Mouse (Mus musculus) liver, adult 2 months (tissue): ENCODE results near the gene Trim2. TPM values are rescaled to one million over a fixed set of nuclear protein-coding genes. Genes with fewer than 3 reads are reported as not detected.

Experiments
- DNase-seq: peaks from one replicate; pipeline ENCODE4 v3.0.0-alpha.2; 2011; ENCODE audit warnings: low read depth, low spot score; ENCODE audit errors: extremely low read depth
- H3K27ac ChIP-seq: fragments of 200-500 bp; replicated peaks from 2 replicates; pipeline ENCODE4 v1.5.1; 2012; ENCODE audit warnings: low read depth, mild to moderate bottlenecking, control low read depth, inconsistent platforms, low read length; ENCODE audit not compliant: insufficient read depth
- H3K27me3 ChIP-seq: fragments of 200-500 bp; 2 replicates; pipeline ENCODE4 v1.6.1; 2012; ENCODE audit warnings: mild to moderate bottlenecking, moderate library complexity, low read length, inconsistent platforms; ENCODE audit not compliant: control insufficient read depth, insufficient read depth
- H3K36me3 ChIP-seq: fragments of 200-500 bp; 2 replicates; pipeline ENCODE4 v1.6.1; 2012; ENCODE audit warnings: low read length, inconsistent platforms; ENCODE audit not compliant: control insufficient read depth, insufficient read depth
- H3K4me1 ChIP-seq: fragments of 200-500 bp; 2 replicates; pipeline ENCODE4 v1.6.1; 2011; ENCODE audit warnings: low read length; ENCODE audit not compliant: control insufficient read depth, insufficient read depth
- H3K4me3 ChIP-seq: fragments of 200-500 bp; 2 replicates; pipeline ENCODE4 v1.5.1; 2011; ENCODE audit warnings: low read depth, mild to moderate bottlenecking, control low read depth, low read length, moderate library complexity; ENCODE audit not compliant: insufficient read depth
- H3K79me2 ChIP-seq: fragments of 200-500 bp; 2 replicates; pipeline ENCODE4 v1.6.1; 2012; ENCODE audit warnings: inconsistent platforms, mild to moderate bottlenecking, low read length, moderate library complexity; ENCODE audit not compliant: control insufficient read depth, insufficient read depth
- H3K9ac ChIP-seq: fragments of 200-500 bp; 2 replicates; pipeline ENCODE4 v1.6.1; 2012; ENCODE audit warnings: low read depth, mild to moderate bottlenecking, control low read depth, inconsistent platforms, low read length
- CTCF ChIP-seq: fragments of 200-500 bp; IDR thresholded peaks from 2 replicates; pipeline ENCODE4 v1.5.1; 2011; ENCODE audit warnings: low read depth, low read length, control low read depth
- POLR2A ChIP-seq: fragments of 200-500 bp; IDR thresholded peaks from 2 replicates; pipeline ENCODE4 v1.6.1; 2011; ENCODE audit warnings: low read length, control low read depth; ENCODE audit not compliant: insufficient read depth; ENCODE audit errors: extremely low read depth
- WGBS: fragments of 180-500 bp; shearing (Covaris S2); methylation state at CpG from one replicate; pipeline ENCODE4 v1.1.7; 2018; 5-methylcytosine and 5-hydroxymethylcytosine counted together
- polyA plus RNA-seq: library from polyadenylated mRNA; depleted of rRNA; stranded (reverse); fragments of >200 nt; gene quantifications from 2 replicates; pipeline ENCODE4 v1.2.3, GENCODE M21; 2012
- total RNA-seq: library from RNA; depleted of rRNA; stranded (reverse); fragments of >200 nt; gene quantifications from 2 replicates; pipeline ENCODE4 v1.2.3, GENCODE M21; 2014

Gene Trim2
- total and polyA plus RNA-seq, 2 experiments, result 10.0 to 27.4 TPM

GRCm38 (mm10) chr3:84215743-84216360, 90.8 kb downstream of the Trim2 start:
- H3K4me1 ChIP-seq, result peaks cover 22% of the 10 kb centered on the region
- TF ChIP-seq CTCF (no peak), POLR2A (no peak)
- H3K27ac ChIP-seq, result peak overlapping the region; percentile 67
- no peaks in the 10 kb centered on the region for H3K27me3 ChIP-seq
- no peak overlapping the region for H3K4me3 ChIP-seq
- DNase-seq, result peak; percentile 60
- H3K79me2 ChIP-seq, result peaks cover 7% of the 10 kb centered on the region; the same call in 1 of the 2 replicates
- peak overlapping the region; percentile 51 for H3K9ac ChIP-seq
- H3K36me3 ChIP-seq, result no peaks in the 10 kb centered on the region
- WGBS, result 27% methylated on average over 15 of the region's 15 CpGs

GRCm38 (mm10) chr3:84215253-84215652, 91.4 kb downstream of the Trim2 start:
- 10% methylated on average over 9 of the region's 9 CpGs for WGBS
- Histone ChIP-seq H3K4me1 (peaks cover 22% of the 10 kb centered on the region), H3K4me3 (no peak overlapping the region), H3K27me3 (no peaks in the 10 kb centered on the region), H3K36me3 (no peaks in the 10 kb centered on the region), H3K79me2 (peaks cover 4% of the 10 kb centered on the region; the same call in 1 of the 2 replicates), H3K9ac (peak overlapping the region; percentile 9; the same call in 1 of the 2 replicates), H3K27ac (peak overlapping the region; percentile 84)
- TF ChIP-seq POLR2A, result no peak
- TF ChIP-seq CTCF, result no peak
- DNase-seq, result peak; percentile 73

GRCm38 (mm10) chr3:84214501-84214900, 92.2 kb downstream of the Trim2 start:
- WGBS, result 40% methylated on average over 6 of the region's 6 CpGs
- Histone ChIP-seq H3K27me3 (no peaks in the 10 kb centered on the region), H3K79me2 (peaks cover 4% of the 10 kb centered on the region; the same call in 1 of the 2 replicates), H3K4me1 (peaks cover 22% of the 10 kb centered on the region), H3K9ac (no peak overlapping the region), H3K4me3 (no peak overlapping the region), H3K27ac (peak overlapping the region; percentile 84), H3K36me3 (no peaks in the 10 kb centered on the region)
- peak; percentile 98 for DNase-seq
- no peak for TF ChIP-seq CTCF
- TF ChIP-seq POLR2A, result no peak

GRCm38 (mm10) chr3:84211340-84211875, 95.3 kb downstream of the Trim2 start:
- H3K4me3 ChIP-seq, result no peak overlapping the region
- no peak overlapping the region for H3K9ac ChIP-seq
- H3K36me3 ChIP-seq, result peaks cover 10% of the 10 kb centered on the region
- peaks cover 21% of the 10 kb centered on the region for H3K4me1 ChIP-seq
- WGBS, result 50% methylated on average over 7 of the region's 7 CpGs
- H3K27me3 ChIP-seq, result no peaks in the 10 kb centered on the region
- H3K27ac ChIP-seq, result no peak overlapping the region
- H3K79me2 ChIP-seq, result peaks cover 3% of the 10 kb centered on the region; the same call in 1 of the 2 replicates
- peak; percentile 61 for DNase-seq
- TF ChIP-seq POLR2A (no peak), CTCF (no peak)

- 87% methylated on average over 7 of the region's 7 CpGs for WGBS
- TF ChIP-seq POLR2A, result no peak
- TF ChIP-seq CTCF, result no peak
- no peak overlapping the region for H3K4me3 ChIP-seq
- peaks cover 3% of the 10 kb centered on the region; the same call in 1 of the 2 replicates for H3K79me2 ChIP-seq
- no peak overlapping the region for H3K27ac ChIP-seq
- peaks cover 17% of the 10 kb centered on the region for H3K36me3 ChIP-seq
- H3K4me1 ChIP-seq, result peaks cover under 1% of the 10 kb centered on the region; the same call in 1 of the 2 replicates
- no peak overlapping the region for H3K9ac ChIP-seq
- H3K27me3 ChIP-seq, result no peaks in the 10 kb centered on the region
- no peak for DNase-seq
Measured at GRCm38 (mm10) chr3:84208917-84209513, 97.7 kb downstream of the Trim2 start.
